Mouse (Mus musculus) forebrain, embryonic 14.5 days (tissue): Measurements from ENCODE around the gene Tmem223. TPM values are rescaled to one million over a fixed set of nuclear protein-coding genes. Genes with fewer than 3 reads are reported as not detected.

Experiments
- ATAC-seq: fragments of 200-750 bp; cut with Nextera tagmentation; 2 replicates; pipeline ENCODE4 v1.8.0; 2017; ENCODE audit warnings: mild to moderate bottlenecking, moderate library complexity
- DNase-seq: peaks from one replicate; pipeline ENCODE4 v3.0.0-alpha.2; 2015; ENCODE audit warnings: low spot score
- H3K27ac ChIP-seq: fragments of 300-500 bp; sonication (generic); 2 replicates; pipeline ENCODE4 v1.5.1; 2014; ENCODE audit warnings: low read depth, mild to moderate bottlenecking, control low read depth, low read length, moderate library complexity
- H3K27me3 ChIP-seq: fragments of 300-500 bp; sonication (generic); replicated peaks from 2 replicates; pipeline ENCODE4 v1.6.1; 2014; ENCODE audit warnings: low read length, control low read depth, mixed read lengths; ENCODE audit not compliant: control insufficient read depth, insufficient read depth
- H3K36me3 ChIP-seq: fragments of 300-500 bp; sonication (generic); 2 replicates; pipeline ENCODE4 v1.6.1; 2014; ENCODE audit warnings: low read length, control low read depth; ENCODE audit not compliant: control insufficient read depth, insufficient read depth
- H3K4me1 ChIP-seq: fragments of 300-500 bp; sonication (generic); 2 replicates; pipeline ENCODE4 v1.6.1; 2014; ENCODE audit warnings: antibody characterized with exemption, low read length, control low read depth; ENCODE audit not compliant: control insufficient read depth, insufficient read depth
- H3K4me2 ChIP-seq: fragments of 300-500 bp; sonication (generic); 2 replicates; pipeline ENCODE4 v1.6.1; 2014; ENCODE audit warnings: mild to moderate bottlenecking, control low read depth, low read length
- H3K4me3 ChIP-seq: fragments of 300-500 bp; sonication (generic); 2 replicates; pipeline ENCODE4 v1.5.1; 2014; ENCODE audit warnings: low read depth, low read length, control low read depth
- H3K9ac ChIP-seq: fragments of 300-500 bp; sonication (generic); 2 replicates; pipeline ENCODE4 v1.6.1; 2014; ENCODE audit warnings: mild to moderate bottlenecking, low read length, control low read depth, moderate library complexity
- H3K9me3 ChIP-seq: fragments of 300-500 bp; sonication (generic); replicated peaks from 2 replicates; pipeline ENCODE4 v1.6.1; 2016; ENCODE audit warnings: low read length, control low read depth, mixed read lengths; ENCODE audit not compliant: control insufficient read depth
- WGBS: fragments of 180-500 bp; shearing (Covaris S2); extraction: QIAGEN DNeasy Blood & Tissue Kit; methylation state at CpG from one replicate; pipeline ENCODE4 v1.1.7; 2014; 5-methylcytosine and 5-hydroxymethylcytosine counted together
- polyA plus RNA-seq: library from polyadenylated mRNA; unstranded; fragments of >200 nt; fragmentation: Nextera tagmentation; extraction: Ambion mirVana; gene quantifications from 2 replicates; pipeline ENCODE4 v1.2.1, GENCODE M21; 2014

Gene Tmem223
- polyA plus RNA-seq, 1 experiment from 2014 or later, result 345 TPM

GRCm38 (mm10) chr19:8758899-8759298 lies 11.9 kb upstream of the Tmem223 start:
- no peak overlapping the region for H3K27ac ChIP-seq
- H3K9me3 ChIP-seq, result no peaks in the 10 kb centered on the region
- no peak overlapping the region for H3K4me3 ChIP-seq
- DNase-seq (no peak), ATAC-seq (no peak)
- WGBS, result 95% methylated on average over 2 of the region's 2 CpGs
- H3K27me3 ChIP-seq, result no peaks in the 10 kb centered on the region
- 0 out of 2 replicates have a peak overlapping the region, but pooled peaks have one; percentile 84 for H3K4me2 ChIP-seq
- peaks cover 8% of the 10 kb centered on the region; the same call in 1 of the 2 replicates for H3K4me1 ChIP-seq
- H3K9ac ChIP-seq, result no peak overlapping the region
- H3K36me3 ChIP-seq, result peaks cover 35% of the 10 kb centered on the region

- DNase-seq (no peak), ATAC-seq (no peak)
- Histone ChIP-seq H3K36me3 (peaks cover 38% of the 10 kb centered on the region), H3K27me3 (no peaks in the 10 kb centered on the region), H3K4me1 (peaks cover 8% of the 10 kb centered on the region; the same call in 1 of the 2 replicates), H3K4me2 (no peak overlapping the region), H3K27ac (no peak overlapping the region), H3K4me3 (no peak overlapping the region), H3K9me3 (peaks cover 7% of the 10 kb centered on the region; the same call in 1 of the 2 replicates), H3K9ac (no peak overlapping the region)
- WGBS, result 89% methylated on average over 2 of the region's 2 CpGs
Measured at GRCm38 (mm10) chr19:8760757-8761156, 10.0 kb upstream of the Tmem223 start.

- Histone ChIP-seq H3K27ac (no peak overlapping the region), H3K4me2 (no peak overlapping the region), H3K9ac (no peak overlapping the region), H3K4me1 (no peaks in the 10 kb centered on the region), H3K36me3 (peaks cover 63% of the 10 kb centered on the region), H3K9me3 (peaks cover 7% of the 10 kb centered on the region; the same call in 1 of the 2 replicates), H3K4me3 (no peak overlapping the region), H3K27me3 (no peaks in the 10 kb centered on the region)
- DNase-seq (no peak), ATAC-seq (no peak)
- 97% methylated on average over 4 of the region's 4 CpGs for WGBS
Measured at GRCm38 (mm10) chr19:8763276-8763675, 7.5 kb upstream of the Tmem223 start.

GRCm38 (mm10) chr19:8765562-8765961 lies 5.2 kb upstream of the Tmem223 start:
- Histone ChIP-seq H3K27ac (no peak overlapping the region), H3K4me3 (no peak overlapping the region), H3K9me3 (peaks cover 7% of the 10 kb centered on the region; the same call in 1 of the 2 replicates), H3K4me1 (no peaks in the 10 kb centered on the region), H3K27me3 (no peaks in the 10 kb centered on the region), H3K9ac (no peak overlapping the region), H3K4me2 (no peak overlapping the region), H3K36me3 (peaks cover 85% of the 10 kb centered on the region)
- ATAC-seq (no peak), DNase-seq (no peak)
- 99% methylated on average over 9 of the region's 9 CpGs for WGBS

- ATAC-seq, result no peak
- H3K9me3 ChIP-seq, result no peaks in the 10 kb centered on the region
- no peak for DNase-seq
- H3K4me3 ChIP-seq, result no peak overlapping the region
- H3K27ac ChIP-seq, result no peak overlapping the region
- H3K27me3 ChIP-seq, result no peaks in the 10 kb centered on the region
- H3K36me3 ChIP-seq, result peaks cover 60% of the 10 kb centered on the region
- peaks cover 24% of the 10 kb centered on the region for H3K4me1 ChIP-seq
- H3K4me2 ChIP-seq, result no peak overlapping the region
- H3K9ac ChIP-seq, result no peak overlapping the region
- 87% methylated on average over 5 of the region's 5 CpGs for WGBS
Measured at GRCm38 (mm10) chr19:8772996-8773395, 2.2 kb downstream of the Tmem223 start.

- H3K4me2 ChIP-seq, result peak overlapping the region; percentile 100
- no peak for DNase-seq
- H3K36me3 ChIP-seq, result peaks cover 60% of the 10 kb centered on the region
- no peak for ATAC-seq
- H3K4me1 ChIP-seq, result peaks cover 24% of the 10 kb centered on the region
- no peak overlapping the region for H3K27ac ChIP-seq
- 63% methylated on average over 6 of the region's 6 CpGs for whole genome bisulfite sequencing
- H3K4me3 ChIP-seq, result peak overlapping the region; percentile 71
- H3K27me3 ChIP-seq, result no peaks in the 10 kb centered on the region
- H3K9me3 ChIP-seq, result no peaks in the 10 kb centered on the region
- no peak overlapping the region; the same call in 1 of the 2 replicates for H3K9ac ChIP-seq
Measured at GRCm38 (mm10) chr19:8773409-8773808, 2.6 kb downstream of the Tmem223 start.

- Histone ChIP-seq H3K9ac (peak within 1 kb of the TSS; percentile 94), H3K4me1 (peaks cover 24% of the 10 kb centered on the region), H3K27ac (peak within 1 kb of the TSS; percentile 99), H3K4me3 (peak within 1 kb of the TSS; percentile 71), H3K36me3 (peaks cover 56% of the 10 kb centered on the region), H3K4me2 (peak within 1 kb of the TSS; percentile 100), H3K9me3 (no peaks in the 10 kb centered on the region), H3K27me3 (no peaks in the 10 kb centered on the region)
- DNase-seq, result peak; percentile 97
- peak; percentile 96 for ATAC-seq
- under 1% methylated on average over 67 of the region's 68 CpGs for WGBS
Measured at GRCm38 (mm10) chr19:8774086-8774835, 3.5 kb downstream of the Tmem223 start, which contains the start of gene Tmem179b. Gene Tmem179b (minus strand): TSS chr19:8774467.

GRCm38 (mm10) chr19:8774951-8775421 lies 4.2 kb downstream of the Tmem223 start:
- no peak for ATAC-seq
- Histone ChIP-seq H3K27me3 (no peaks in the 10 kb centered on the region), H3K27ac (peak overlapping the region; percentile 99), H3K9ac (peak overlapping the region; percentile 94), H3K36me3 (peaks cover 49% of the 10 kb centered on the region), H3K4me3 (peak overlapping the region; percentile 71), H3K9me3 (no peaks in the 10 kb centered on the region), H3K4me1 (peaks cover 24% of the 10 kb centered on the region), H3K4me2 (peak overlapping the region; percentile 100)
- WGBS, result 6% methylated on average over 20 of the region's 20 CpGs
- no peak for DNase-seq
